Mouse (Mus musculus) hindbrain, postnatal 0 days (tissue): Measurements from ENCODE around the gene Dpp4. TPM values are rescaled to one million over a fixed set of nuclear protein-coding genes. Genes with fewer than 3 reads are reported as not detected.

ENCODE experiments used
- ATAC-seq: fragments of 200-750 bp; cut with Nextera tagmentation; 2 replicates; pipeline ENCODE4 v1.8.0; 2017; ENCODE audit warnings: mild to moderate bottlenecking, moderate TSS enrichment, moderate library complexity
- DNase-seq: peaks from one replicate; pipeline ENCODE4 v3.0.0-alpha.2; 2015; ENCODE audit warnings: low spot score
- H3K27ac ChIP-seq: fragments of 300-500 bp; sonication (generic); 2 replicates; pipeline ENCODE4 v1.5.1; 2014; ENCODE audit warnings: mild to moderate bottlenecking
- H3K27me3 ChIP-seq: fragments of 300-500 bp; sonication (generic); 2 replicates; pipeline ENCODE4 v1.6.1; 2014; ENCODE audit warnings: low read length, mixed read lengths; ENCODE audit not compliant: insufficient read depth
- H3K36me3 ChIP-seq: fragments of 300-500 bp; sonication (generic); 2 replicates; pipeline ENCODE4 v1.6.1; 2014; ENCODE audit warnings: low read length, mixed read lengths; ENCODE audit not compliant: insufficient read depth
- H3K4me1 ChIP-seq: fragments of 300-500 bp; sonication (generic); 2 replicates; pipeline ENCODE4 v1.6.1; 2014; ENCODE audit warnings: antibody characterized with exemption, low read length, mixed read lengths; ENCODE audit not compliant: insufficient read depth
- H3K4me2 ChIP-seq: fragments of 300-500 bp; sonication (generic); 2 replicates; pipeline ENCODE4 v1.6.1; 2014; ENCODE audit warnings: low read depth, mild to moderate bottlenecking, low read length, moderate library complexity, mixed read lengths
- H3K4me3 ChIP-seq: fragments of 300-500 bp; sonication (generic); 2 replicates; pipeline ENCODE4 v1.5.1; 2014; ENCODE audit warnings: low read length
- H3K9ac ChIP-seq: fragments of 300-500 bp; sonication (generic); replicated peaks from 2 replicates; pipeline ENCODE4 v1.6.1; 2014; ENCODE audit warnings: mild to moderate bottlenecking, low read length, moderate library complexity, mixed read lengths
- H3K9me3 ChIP-seq: fragments of 300-500 bp; sonication (generic); 2 replicates; pipeline ENCODE4 v1.6.1; 2016; ENCODE audit warnings: low read length, mixed read lengths
- CTCF ChIP-seq: IDR thresholded peaks from 2 replicates; pipeline ENCODE4 v1.5.1; 2016; ENCODE audit warnings: antibody characterized with exemption, control low read depth, low read depth
- WGBS: fragments of 180-500 bp; shearing (Covaris S2); extraction: QIAGEN DNeasy Blood & Tissue Kit; methylation state at CpG from one replicate; pipeline ENCODE4 v1.1.7; 2014; 5-methylcytosine and 5-hydroxymethylcytosine counted together
- polyA plus RNA-seq: library from polyadenylated mRNA; unstranded; fragments of >200 nt; fragmentation: Nextera tagmentation; extraction: Ambion mirVana; gene quantifications from 2 replicates; pipeline ENCODE4 v1.2.1, GENCODE M21; 2015
- total RNA-seq: library from RNA; depleted of rRNA; stranded (reverse); fragments of >200 nt; gene quantifications from 2 replicates; pipeline ENCODE4 v1.2.3, GENCODE M21; 2014; rRNA removed

The Dpp4 gene
- total RNA-seq, result 2.2 and 5.0 TPM in 2 replicates
- 2.3 and 3.2 TPM in 2 replicates for polyA plus RNA-seq

DNA sequence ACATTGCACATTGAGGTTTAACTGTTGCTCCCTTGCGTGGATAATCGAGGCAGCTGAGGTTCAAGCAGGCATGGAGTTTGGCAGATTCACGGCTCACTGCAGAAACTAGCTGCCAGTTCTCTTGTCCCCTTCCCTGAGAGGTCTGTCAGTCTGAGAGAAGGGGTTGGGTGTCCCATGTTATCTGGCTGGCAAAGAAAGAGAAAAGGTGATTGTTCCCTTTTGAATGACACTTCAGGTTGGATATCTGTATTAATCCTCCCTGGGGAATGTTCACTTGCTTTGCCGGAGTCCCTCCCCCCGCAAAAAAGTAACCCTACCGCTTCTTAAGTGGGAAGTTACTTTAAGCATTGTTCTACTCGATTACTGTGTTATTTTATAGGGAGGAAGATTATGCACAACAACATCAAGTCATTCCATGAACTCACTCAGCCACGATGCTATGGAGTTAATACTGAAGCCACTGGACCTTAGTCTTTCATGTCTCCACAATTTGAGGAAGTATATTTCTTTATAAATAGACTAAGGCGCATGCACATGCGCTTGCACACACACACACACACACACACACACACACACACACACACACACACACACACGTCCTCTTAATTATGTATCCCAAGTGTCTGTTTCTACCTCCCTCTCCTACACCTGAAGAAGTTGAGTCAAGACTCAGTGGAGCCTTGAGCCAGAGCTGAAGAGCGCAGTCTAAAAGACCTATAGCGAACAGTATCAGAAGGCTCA, at the start of gene Dpp4:
TSS of gene Dpp4 (minus strand) at position 151 of the 741 bp plus-strand sequence.
- no peaks in the 10 kb centered on the region for H3K36me3 ChIP-seq
- H3K27me3 ChIP-seq, result no peaks in the 10 kb centered on the region; the same call in none of the 2 replicates
- WGBS, result 54% methylated on average over 13 of the region's 13 CpGs
- H3K4me1 ChIP-seq, result no peaks in the 10 kb centered on the region; the same call in 1 of the 2 replicates
- no peak for ATAC-seq
- H3K9me3 ChIP-seq, result no peaks in the 10 kb centered on the region
- H3K4me2 ChIP-seq, result peak within 1 kb of the TSS; percentile 84
- no peak for DNase-seq
- H3K9ac ChIP-seq, result peak within 1 kb of the TSS; percentile 30; the same call in 1 of the 2 replicates
- no peak for TF ChIP-seq CTCF
- H3K27ac ChIP-seq, result no peak within 1 kb of the TSS
- peak within 1 kb of the TSS; percentile 42 for H3K4me3 ChIP-seq

DNA sequence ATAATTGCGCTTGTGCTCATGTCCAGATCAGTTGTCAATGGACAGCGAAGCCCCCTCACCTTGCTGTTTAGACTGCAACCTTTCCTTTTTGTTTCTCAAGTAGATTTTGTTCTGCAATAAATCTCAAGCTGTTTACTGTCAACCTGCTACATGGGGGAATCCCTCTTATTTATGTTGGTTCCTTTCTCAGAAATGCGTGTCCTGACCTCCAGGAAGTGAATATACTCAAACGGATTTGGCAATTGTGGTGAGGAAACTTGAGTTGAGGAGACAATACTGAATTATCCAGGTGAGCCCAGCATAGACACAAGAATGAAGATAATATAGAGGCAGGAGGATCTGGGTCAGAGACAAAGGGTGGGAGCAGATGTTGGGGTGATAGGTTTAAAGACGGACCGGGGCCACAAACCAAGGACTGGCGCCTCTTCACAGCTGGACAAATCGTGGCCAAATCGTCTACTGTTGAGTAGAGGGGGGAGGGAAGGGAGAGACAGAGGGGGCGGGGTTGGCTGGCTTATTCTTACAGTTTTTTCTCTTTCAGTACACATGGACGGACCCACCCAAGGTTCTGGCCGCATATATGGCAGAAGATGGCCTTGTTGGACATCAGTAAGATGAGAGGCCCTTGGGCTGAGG, 48.9 kb upstream of the Dpp4 start:
- DNase-seq, result no peak

DNA sequence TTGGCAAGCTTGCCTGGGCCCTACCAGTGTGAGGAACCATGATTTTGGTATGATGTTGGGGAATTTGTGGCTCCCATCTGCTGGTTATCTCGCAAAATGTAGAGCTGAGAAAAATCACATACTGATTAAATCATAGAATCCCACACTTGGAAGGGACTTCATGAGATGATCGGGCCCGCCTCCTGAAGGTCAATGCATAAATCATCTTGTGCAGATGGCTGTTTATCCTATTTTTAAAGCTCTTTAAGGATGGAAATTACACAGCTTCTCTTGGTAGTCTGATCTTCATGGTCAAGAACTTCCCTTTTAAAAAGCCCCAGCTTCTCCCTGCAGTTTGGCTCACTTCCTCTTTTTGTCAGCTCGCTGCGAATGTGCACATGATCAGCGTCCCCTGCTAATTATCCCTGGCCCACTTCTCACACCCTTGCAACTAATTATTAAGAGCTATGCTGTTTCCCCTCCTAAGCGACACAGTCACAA, 48.2 kb upstream of the Dpp4 start:
- H3K4me2 ChIP-seq, result no peak overlapping the region
- DNase-seq, result no peak
- no peak overlapping the region for H3K27ac ChIP-seq
- H3K9me3 ChIP-seq, result no peaks in the 10 kb centered on the region
- H3K27me3 ChIP-seq, result no peaks in the 10 kb centered on the region
- H3K4me1 ChIP-seq, result no peaks in the 10 kb centered on the region
- WGBS, result 66% methylated on average over 7 of the region's 7 CpGs
- no peak for ATAC-seq
- no peak for TF ChIP-seq CTCF
- H3K4me3 ChIP-seq, result no peak overlapping the region
- no peak overlapping the region for H3K9ac ChIP-seq
- H3K36me3 ChIP-seq, result no peaks in the 10 kb centered on the region

More for the DNA sequence above, 48.9 kb upstream of the Dpp4 start:
- ATAC-seq, result no peak
- no peaks in the 10 kb centered on the region for H3K9me3 ChIP-seq
- H3K9ac ChIP-seq, result no peak overlapping the region
- H3K36me3 ChIP-seq, result no peaks in the 10 kb centered on the region
- H3K27me3 ChIP-seq, result no peaks in the 10 kb centered on the region
- no peaks in the 10 kb centered on the region for H3K4me1 ChIP-seq
- 84% methylated on average over 12 of the region's 12 CpGs for WGBS
- H3K4me2 ChIP-seq, result no peak overlapping the region
- no peak overlapping the region for H3K4me3 ChIP-seq
- no peak for TF ChIP-seq CTCF
- H3K27ac ChIP-seq, result no peak overlapping the region

DNA sequence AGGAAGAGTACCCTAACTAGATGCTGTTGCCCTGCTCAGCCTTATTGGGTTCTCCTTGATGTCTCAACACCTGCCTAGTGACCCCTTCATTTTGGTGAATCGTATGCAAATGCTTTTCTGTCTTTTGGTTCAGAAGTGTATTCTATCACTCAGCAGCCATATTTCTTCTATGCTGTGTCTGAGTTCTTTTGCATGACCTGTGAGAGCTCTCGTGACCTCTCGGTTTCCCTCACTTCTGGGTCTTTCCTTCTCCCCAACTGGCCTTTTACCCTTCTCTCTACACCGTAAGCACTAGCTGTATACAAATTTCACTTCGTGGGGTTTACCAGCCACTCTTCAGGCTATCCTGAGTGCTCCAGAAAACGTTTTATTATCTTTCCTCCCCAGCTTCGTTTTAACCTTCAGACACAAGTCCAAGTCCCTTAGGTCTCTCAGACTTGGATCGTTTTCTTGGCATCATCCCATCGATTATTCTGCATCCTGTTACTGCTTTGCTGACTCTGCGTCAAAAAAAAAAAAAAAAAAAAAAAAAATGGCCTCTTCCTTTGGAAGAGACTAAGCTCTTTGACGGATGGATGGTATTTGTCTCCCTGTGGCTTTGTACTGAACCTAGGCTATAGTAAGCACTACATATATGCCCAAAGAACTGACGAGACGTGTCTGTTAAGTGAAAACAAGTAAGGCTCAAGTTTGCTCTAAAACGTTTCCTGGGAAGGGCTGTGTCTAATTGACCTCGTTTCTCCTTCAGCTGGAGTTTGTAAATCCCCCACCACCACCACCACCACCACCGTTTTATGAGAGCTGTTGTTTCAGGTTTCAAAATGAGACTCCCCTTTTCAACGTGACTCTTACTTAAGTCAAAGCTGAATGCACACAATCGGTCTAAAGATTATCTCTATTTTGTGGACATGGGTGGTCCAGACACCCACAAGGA, 47.5 kb upstream of the Dpp4 start:
- Histone ChIP-seq H3K27ac (no peak overlapping the region), H3K36me3 (no peaks in the 10 kb centered on the region), H3K9ac (no peak overlapping the region), H3K4me3 (no peak overlapping the region), H3K4me2 (no peak overlapping the region), H3K27me3 (no peaks in the 10 kb centered on the region), H3K4me1 (no peaks in the 10 kb centered on the region), H3K9me3 (no peaks in the 10 kb centered on the region)
- no peak for ATAC-seq
- peak; percentile 24 for DNase-seq
- no peak for TF ChIP-seq CTCF
- WGBS, result 61% methylated on average over 18 of the region's 18 CpGs

DNA sequence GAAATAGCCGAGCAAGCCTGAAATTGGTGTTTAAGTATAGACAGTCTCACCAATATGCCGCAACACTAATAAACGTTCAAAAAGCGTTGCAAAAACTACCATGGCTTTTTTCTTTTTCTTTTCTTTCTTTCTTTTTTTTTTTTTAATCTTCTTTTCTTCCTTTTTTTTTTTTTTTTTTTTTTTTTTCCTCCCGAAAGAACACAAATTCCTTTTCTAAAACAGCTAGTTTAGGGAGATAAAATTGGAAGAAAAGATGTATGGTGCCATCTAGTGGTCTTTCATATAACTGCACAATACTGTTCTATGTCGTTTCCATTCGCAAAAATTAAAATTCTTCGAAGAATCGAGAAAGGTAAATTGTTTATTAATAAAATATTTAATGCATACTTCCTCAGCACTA, 46.0 kb upstream of the Dpp4 start:
- Histone ChIP-seq H3K9ac (no peak overlapping the region), H3K27me3 (no peaks in the 10 kb centered on the region), H3K4me3 (no peak overlapping the region), H3K4me1 (no peaks in the 10 kb centered on the region), H3K9me3 (no peaks in the 10 kb centered on the region), H3K36me3 (no peaks in the 10 kb centered on the region), H3K27ac (no peak overlapping the region), H3K4me2 (peak overlapping the region; percentile 30; the same call in 1 of the 2 replicates)
- ATAC-seq, result no peak
- peak; percentile 67 for TF ChIP-seq CTCF
- WGBS, result 36% methylated on average over 9 of the region's 9 CpGs
- DNase-seq, result peak; percentile 70

DNA sequence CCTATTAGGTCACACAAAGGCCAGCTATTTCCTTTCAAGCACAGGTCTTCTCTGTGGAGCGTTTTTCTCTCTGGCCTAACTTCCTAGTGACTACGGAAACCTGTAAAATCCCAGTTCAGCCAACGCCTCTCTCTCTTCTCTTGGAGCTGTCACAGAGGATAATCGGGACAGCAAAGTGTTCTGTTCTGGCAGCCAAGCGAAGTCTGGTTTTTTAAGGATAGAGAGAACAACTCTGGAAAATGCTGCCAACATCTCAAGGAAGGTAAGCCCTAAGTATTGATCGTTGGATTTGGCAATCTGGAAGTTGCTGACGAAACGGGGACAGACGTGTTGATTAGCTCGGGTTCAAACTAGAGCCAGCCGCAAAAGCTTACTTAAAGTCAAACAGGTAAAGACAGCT, 43.0 kb upstream of the Dpp4 start:
- WGBS, result 83% methylated on average over 11 of the region's 11 CpGs

More for the DNA sequence above, 43.0 kb upstream of the Dpp4 start:
- H3K36me3 ChIP-seq, result no peaks in the 10 kb centered on the region
- ATAC-seq (no peak), DNase-seq (no peak)
- no peaks in the 10 kb centered on the region for H3K27me3 ChIP-seq
- no peak overlapping the region for H3K27ac ChIP-seq
- H3K4me3 ChIP-seq, result no peak overlapping the region
- no peak overlapping the region for H3K9ac ChIP-seq
- H3K9me3 ChIP-seq, result no peaks in the 10 kb centered on the region
- no peak overlapping the region for H3K4me2 ChIP-seq
- no peak for TF ChIP-seq CTCF
- no peaks in the 10 kb centered on the region for H3K4me1 ChIP-seq
